Mouse (Mus musculus): ENCODE measurements around the gene Ywhab. TPM values are rescaled to one million over a fixed set of nuclear protein-coding genes. Genes with fewer than 3 reads are reported as not detected.

Gene Ywhab
- polyA plus RNA-seq, 1 experiment: 26.4 TPM

DNA sequence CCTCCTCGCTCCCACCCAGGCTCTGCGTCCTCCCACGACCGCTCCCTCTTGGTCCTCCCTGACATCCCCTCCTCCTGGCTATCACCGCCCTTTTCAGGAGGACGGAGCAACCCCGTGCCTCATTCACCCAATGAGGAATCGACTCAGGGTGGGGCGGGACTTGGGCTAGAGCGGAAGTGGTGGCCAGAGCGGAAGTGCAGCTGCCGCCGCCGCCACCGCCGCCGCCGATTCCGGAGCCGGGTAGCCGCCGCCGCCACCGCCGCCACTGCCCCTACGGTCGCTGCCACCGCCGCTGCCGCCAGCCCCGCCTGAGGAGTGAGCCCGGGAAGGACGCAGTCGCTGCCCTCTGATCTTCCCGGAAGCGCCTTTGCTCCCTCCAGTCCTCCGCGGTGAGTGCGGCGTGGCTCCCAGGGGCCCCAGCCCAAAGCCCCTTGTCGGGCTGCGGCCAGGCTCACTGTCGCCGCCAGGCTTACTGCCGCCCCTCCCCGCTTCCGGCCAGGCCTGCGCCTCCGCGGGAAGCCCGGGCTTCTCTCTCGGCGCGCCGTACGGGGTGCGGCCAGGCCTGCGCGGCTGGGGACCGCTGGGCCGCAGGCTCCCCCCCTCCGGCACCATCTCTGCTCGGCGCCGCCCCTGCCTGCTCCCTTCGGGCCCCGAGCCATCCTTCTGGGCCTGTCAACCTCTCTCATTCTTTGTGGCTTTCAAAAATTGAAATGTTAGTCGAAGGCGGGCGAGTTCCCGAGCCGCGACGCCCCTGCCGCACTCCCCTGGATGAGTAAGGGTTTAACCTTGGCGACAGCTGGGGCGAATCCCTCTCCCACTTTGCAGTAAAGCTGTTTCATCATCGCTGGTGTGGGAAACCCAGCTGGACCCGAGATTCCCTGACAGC lies 460 bp downstream of the Ywhab start:
- no peaks in the 10 kb centered on the region for H3K36me3 ChIP-seq (ENCODE audit: control insufficient read depth, insufficient read depth, low read length)
- H3K27me3 ChIP-seq (ENCODE audit: control insufficient read depth, insufficient read depth, low read length): no peaks in the 10 kb centered on the region
- H3K4me1 ChIP-seq (ENCODE audit: control insufficient read depth, insufficient read depth, insufficient read length): peaks cover 8% of the 10 kb centered on the region; the same call in 1 of the 2 replicates
- peak overlapping the region; percentile 96 for H3K4me3 ChIP-seq (ENCODE audit: extremely low read depth, insufficient read depth, insufficient read length)
- DNase-seq (ENCODE audit: low read depth in 1 of 2, low spot score in 2 of 2): peak; percentile 78 to 90
- peak overlapping the region; percentile 97 for H3K27ac ChIP-seq (ENCODE audit: insufficient read depth, low read length)
- WGBS: 1% methylated on average over 73 of the region's 79 CpGs
- TF ChIP-seq CTCF (IDR thresholded peaks at IDR 0.05; ENCODE audit: extremely low read depth, insufficient read depth, insufficient read length, insufficient replicate concordance): no peak
- TF ChIP-seq POLR2A (IDR thresholded peaks at IDR 0.05; ENCODE audit: low read depth, low read length): no peak; the same call in 1 of the 2 replicates

GRCm38 (mm10) chr2:163996275-163996674 lies 1.5 kb downstream of the Ywhab start:
- H3K4me1 ChIP-seq (ENCODE audit: control insufficient read depth, insufficient read depth, insufficient read length): peaks cover 10% of the 10 kb centered on the region
- no peaks in the 10 kb centered on the region for H3K36me3 ChIP-seq (ENCODE audit: control insufficient read depth, insufficient read depth, low read length)
- H3K27me3 ChIP-seq (ENCODE audit: control insufficient read depth, insufficient read depth, low read length): no peaks in the 10 kb centered on the region
- 66% methylated on average over 6 of the region's 6 CpGs for WGBS
- peak overlapping the region; percentile 25; the same call in 1 of the 2 replicates for H3K4me3 ChIP-seq (ENCODE audit: extremely low read depth, insufficient read depth, insufficient read length)
- TF ChIP-seq CTCF (IDR thresholded peaks at IDR 0.05; ENCODE audit: extremely low read depth, insufficient read depth, insufficient read length, insufficient replicate concordance) (no peak), POLR2A (IDR thresholded peaks at IDR 0.05; ENCODE audit: low read depth, low read length) (no peak)
- DNase-seq (ENCODE audit: low read depth in 1 of 2, low spot score in 2 of 2): no peak
- H3K27ac ChIP-seq (ENCODE audit: insufficient read depth, low read length): no peak overlapping the region

- H3K27ac ChIP-seq (ENCODE audit: insufficient read depth, low read length): no peak overlapping the region
- H3K36me3 ChIP-seq (ENCODE audit: control insufficient read depth, insufficient read depth, low read length): no peaks in the 10 kb centered on the region
- DNase-seq (ENCODE audit: low read depth in 1 of 2, low spot score in 2 of 2): no peak
- 51% methylated on average over 5 of the region's 5 CpGs for WGBS
- peaks cover 11% of the 10 kb centered on the region for H3K4me1 ChIP-seq (ENCODE audit: control insufficient read depth, insufficient read depth, insufficient read length)
- H3K27me3 ChIP-seq (ENCODE audit: control insufficient read depth, insufficient read depth, low read length): no peaks in the 10 kb centered on the region
- H3K4me3 ChIP-seq (ENCODE audit: extremely low read depth, insufficient read depth, insufficient read length): no peak overlapping the region
- TF ChIP-seq POLR2A (IDR thresholded peaks at IDR 0.05; ENCODE audit: low read depth, low read length) (no peak), CTCF (IDR thresholded peaks at IDR 0.05; ENCODE audit: extremely low read depth, insufficient read depth, insufficient read length, insufficient replicate concordance) (no peak)
Observed at GRCm38 (mm10) chr2:163996899-163997298, 2.1 kb downstream of the Ywhab start.

GRCm38 (mm10) chr2:163998981-163999380 lies 4.2 kb downstream of the Ywhab start:
- peaks cover 18% of the 10 kb centered on the region for H3K4me1 ChIP-seq (ENCODE audit: control insufficient read depth, insufficient read depth, insufficient read length)
- no peaks in the 10 kb centered on the region for H3K36me3 ChIP-seq (ENCODE audit: control insufficient read depth, insufficient read depth, low read length)
- DNase-seq (ENCODE audit: low read depth in 1 of 2, low spot score in 2 of 2): no peak
- H3K4me3 ChIP-seq (ENCODE audit: extremely low read depth, insufficient read depth, insufficient read length): no peak overlapping the region
- H3K27me3 ChIP-seq (ENCODE audit: control insufficient read depth, insufficient read depth, low read length): no peaks in the 10 kb centered on the region
- WGBS: 78% methylated on average over 6 of the region's 6 CpGs
- no peak overlapping the region for H3K27ac ChIP-seq (ENCODE audit: insufficient read depth, low read length)
- TF ChIP-seq POLR2A (IDR thresholded peaks at IDR 0.05; ENCODE audit: low read depth, low read length) (no peak), CTCF (IDR thresholded peaks at IDR 0.05; ENCODE audit: extremely low read depth, insufficient read depth, insufficient read length, insufficient replicate concordance) (no peak)

DNA sequence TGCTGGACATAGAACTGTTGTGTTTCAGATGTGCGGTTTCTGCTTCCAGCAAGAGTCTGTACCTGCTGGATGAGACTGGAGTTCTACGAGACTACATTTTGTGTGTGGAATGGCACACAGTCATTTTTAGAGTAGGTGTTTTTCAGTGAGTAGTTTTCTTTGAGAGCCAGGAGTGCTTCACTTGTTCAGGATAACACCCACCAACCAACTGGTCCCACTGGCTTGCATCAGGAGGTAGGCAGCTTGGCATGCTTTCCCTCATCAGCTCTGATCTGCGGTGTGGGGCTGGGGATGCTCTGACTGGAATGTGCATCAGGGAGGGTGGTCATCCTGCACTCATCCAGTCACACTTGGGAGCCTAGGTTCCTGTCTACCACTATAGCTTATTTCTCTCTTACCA lies 7.9 kb downstream of the Ywhab start:
- DNase-seq (ENCODE audit: low read depth in 1 of 2, low spot score in 2 of 2): no peak
- no peaks in the 10 kb centered on the region for H3K36me3 ChIP-seq (ENCODE audit: control insufficient read depth, insufficient read depth, low read length)
- no peaks in the 10 kb centered on the region for H3K27me3 ChIP-seq (ENCODE audit: control insufficient read depth, insufficient read depth, low read length)
- no peak overlapping the region for H3K27ac ChIP-seq (ENCODE audit: insufficient read depth, low read length)
- H3K4me1 ChIP-seq (ENCODE audit: control insufficient read depth, insufficient read depth, insufficient read length): peaks cover 11% of the 10 kb centered on the region
- no peak overlapping the region for H3K4me3 ChIP-seq (ENCODE audit: extremely low read depth, insufficient read depth, insufficient read length)
- TF ChIP-seq POLR2A (IDR thresholded peaks at IDR 0.05; ENCODE audit: low read depth, low read length) (no peak), CTCF (IDR thresholded peaks at IDR 0.05; ENCODE audit: extremely low read depth, insufficient read depth, insufficient read length, insufficient replicate concordance) (no peak)
- WGBS: 93% methylated on average over 3 of the region's 3 CpGs

GRCm38 (mm10) chr2:164004503-164004902 lies 9.7 kb downstream of the Ywhab start:
- no peak for TF ChIP-seq CTCF (IDR thresholded peaks at IDR 0.05; ENCODE audit: extremely low read depth, insufficient read depth, insufficient read length, insufficient replicate concordance)
- no peak for TF ChIP-seq POLR2A (IDR thresholded peaks at IDR 0.05; ENCODE audit: low read depth, low read length)
- Histone ChIP-seq H3K27me3 (ENCODE audit: control insufficient read depth, insufficient read depth, low read length) (no peaks in the 10 kb centered on the region), H3K4me3 (ENCODE audit: extremely low read depth, insufficient read depth, insufficient read length) (no peak overlapping the region), H3K4me1 (ENCODE audit: control insufficient read depth, insufficient read depth, insufficient read length) (peaks cover 14% of the 10 kb centered on the region), H3K36me3 (ENCODE audit: control insufficient read depth, insufficient read depth, low read length) (no peaks in the 10 kb centered on the region), H3K27ac (ENCODE audit: insufficient read depth, low read length) (no peak overlapping the region)
- DNase-seq (ENCODE audit: low read depth in 1 of 2, low spot score in 2 of 2): no peak
- WGBS: 86% methylated on average over 5 of the region's 5 CpGs

DNA sequence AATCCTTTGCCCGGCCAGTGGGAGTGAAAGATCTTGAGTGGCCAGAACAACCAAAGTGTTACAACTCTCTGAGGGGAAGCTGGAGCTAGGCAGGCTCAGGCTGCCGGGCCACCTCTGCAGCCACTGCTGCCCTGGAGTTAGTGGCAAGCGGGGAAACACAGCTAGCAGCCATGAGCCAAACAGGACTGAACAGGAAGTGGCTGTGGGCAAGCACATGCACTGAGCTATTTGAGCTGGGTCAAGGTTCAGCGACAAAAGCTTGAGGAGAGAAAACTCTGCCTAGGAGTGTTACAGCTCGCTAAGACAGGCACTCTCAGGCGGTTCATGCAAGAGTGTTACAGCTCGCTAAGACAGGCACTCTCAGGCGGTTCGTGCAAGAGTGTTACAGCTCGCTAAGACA lies 12.2 kb downstream of the Ywhab start:
- 42% methylated on average over 10 of the region's 10 CpGs for WGBS
- H3K27me3 ChIP-seq (ENCODE audit: control insufficient read depth, insufficient read depth, low read length): no peaks in the 10 kb centered on the region
- peak; percentile 12 to 59 for DNase-seq (ENCODE audit: low read depth in 1 of 2, low spot score in 2 of 2)
- no peak overlapping the region for H3K4me3 ChIP-seq (ENCODE audit: extremely low read depth, insufficient read depth, insufficient read length)
- peak overlapping the region; percentile 4; the same call in 1 of the 2 replicates for H3K27ac ChIP-seq (ENCODE audit: insufficient read depth, low read length)
- peaks cover 6% of the 10 kb centered on the region for H3K36me3 ChIP-seq (ENCODE audit: control insufficient read depth, insufficient read depth, low read length)
- H3K4me1 ChIP-seq (ENCODE audit: control insufficient read depth, insufficient read depth, insufficient read length): peaks cover 9% of the 10 kb centered on the region
- TF ChIP-seq POLR2A (IDR thresholded peaks at IDR 0.05; ENCODE audit: low read depth, low read length): no peak
- TF ChIP-seq CTCF (IDR thresholded peaks at IDR 0.05; ENCODE audit: extremely low read depth, insufficient read depth, insufficient read length, insufficient replicate concordance): no peak
